Mouse (Mus musculus) ES-Bruce4 (cell line): Measurements from ENCODE around the gene Slc35a2. TPM values are rescaled to one million over a fixed set of nuclear protein-coding genes. Genes with fewer than 3 reads are reported as not detected.

Source experiments
- H3K27ac ChIP-seq: 2 replicates; pipeline ENCODE4 v1.5.1; 2012; ENCODE audit warnings: low read length, inconsistent platforms; ENCODE audit not compliant: insufficient read depth
- H3K27me3 ChIP-seq: 2 replicates; pipeline ENCODE4 v1.6.1; 2012; ENCODE audit warnings: mild to moderate bottlenecking, low read length, inconsistent platforms; ENCODE audit not compliant: control insufficient read depth, poor library complexity, insufficient read depth, severe bottlenecking
- H3K36me3 ChIP-seq: 2 replicates; pipeline ENCODE4 v1.6.1; 2012; ENCODE audit warnings: inconsistent platforms, mild to moderate bottlenecking, low read length, moderate library complexity; ENCODE audit not compliant: control insufficient read depth, poor library complexity, insufficient read depth, severe bottlenecking
- H3K4me1 ChIP-seq: one replicate; pipeline ENCODE4 v1.8.1; 2011; ENCODE audit warnings: low read length; ENCODE audit not compliant: control insufficient read depth, insufficient read depth
- H3K4me3 ChIP-seq: 2 replicates; pipeline ENCODE4 v1.5.1; 2011; ENCODE audit warnings: low read depth, mild to moderate bottlenecking, low read length
- H3K9ac ChIP-seq: 2 replicates; pipeline ENCODE4 v1.6.1; 2012; ENCODE audit warnings: low read depth, mild to moderate bottlenecking, inconsistent platforms; ENCODE audit not compliant: poor library complexity, severe bottlenecking
- H3K9me3 ChIP-seq: replicated peaks from 2 replicates; pipeline ENCODE4 v1.6.1; 2012; ENCODE audit warnings: mild to moderate bottlenecking, low read length, inconsistent platforms; ENCODE audit not compliant: control insufficient read depth, poor library complexity, insufficient read depth, severe bottlenecking
- CTCF ChIP-seq: IDR thresholded peaks from one replicate; pipeline ENCODE4 v1.8.1; 2011; ENCODE audit warnings: low read depth, low read length
- EP300 ChIP-seq: IDR thresholded peaks from 2 replicates; pipeline ENCODE4 v1.6.1; 2011; ENCODE audit warnings: low read depth, low read length; ENCODE audit not compliant: insufficient read depth
- POLR2A ChIP-seq: IDR thresholded peaks from one replicate; pipeline ENCODE4 v1.8.1; 2011; ENCODE audit warnings: low read length; ENCODE audit not compliant: insufficient read depth
- polyA plus RNA-seq: library from polyadenylated mRNA; stranded (reverse); fragments of >200 nt; gene quantifications from 2 replicates; pipeline ENCODE4 v1.2.4, GENCODE M21; 2011; ENCODE audit warnings: low read depth; ENCODE audit not compliant: missing spikeins, insufficient read depth, insufficient read length

Gene Slc35a2
- polyA plus RNA-seq, 1 experiment = 25.6 TPM

- Histone ChIP-seq H3K4me3 (no peak overlapping the region), H3K9ac (no peak overlapping the region), H3K27me3 (no peaks in the 10 kb centered on the region), H3K9me3 (no peaks in the 10 kb centered on the region), H3K4me1 (no peaks in the 10 kb centered on the region), H3K27ac (no peak overlapping the region), H3K36me3 (peaks cover 32% of the 10 kb centered on the region)
- TF ChIP-seq POLR2A = no peak
- no peak for TF ChIP-seq EP300
These were observed 53.0 kb downstream of the Slc35a2 start for GRCm38 (mm10) chrX:7936874-7937273.

- no peak overlapping the region for H3K4me3 ChIP-seq
- no peaks in the 10 kb centered on the region for H3K27me3 ChIP-seq
- no peaks in the 10 kb centered on the region for H3K4me1 ChIP-seq
- peaks cover 32% of the 10 kb centered on the region for H3K36me3 ChIP-seq
- no peaks in the 10 kb centered on the region for H3K9me3 ChIP-seq
- TF ChIP-seq CTCF (no peak), POLR2A (no peak), EP300 (no peak)
- H3K9ac ChIP-seq = no peak overlapping the region
- H3K27ac ChIP-seq = peak overlapping the region; percentile 32; the same call in 1 of the 2 replicates
These were observed 53.8 kb downstream of the Slc35a2 start for GRCm38 (mm10) chrX:7937667-7938066.

Other genes with a start within 250 kb of the Slc35a2 start
- gene Syp, start 245.6 kb upstream of the Slc35a2 start, polyA plus RNA-seq = 5.3 and 5.9 TPM in 2 replicates
- gene Prickle3, start 226.8 kb upstream of the Slc35a2 start, polyA plus RNA-seq = 5.8 and 6.1 TPM in 2 replicates
- 239 and 246 TPM in 2 replicates for gene Plp2, start 212.6 kb upstream of the Slc35a2 start, polyA plus RNA-seq
- gene Magix, start 202.8 kb upstream of the Slc35a2 start, polyA plus RNA-seq = not detected in 2 replicates
- 14.7 and 17.1 TPM in 2 replicates for gene Gpkow, start 186.9 kb upstream of the Slc35a2 start, polyA plus RNA-seq
- 44.6 and 56.8 TPM in 2 replicates for gene Wdr45, start 169.7 kb upstream of the Slc35a2 start, polyA plus RNA-seq
- not detected in 2 replicates for gene Gm45208, start 161.8 kb upstream of the Slc35a2 start, polyA plus RNA-seq
- 53.8 and 67.7 TPM in 2 replicates for gene Praf2, start 155.6 kb upstream of the Slc35a2 start, polyA plus RNA-seq
- gene Ccdc120, start 133.1 kb upstream of the Slc35a2 start, polyA plus RNA-seq = 20.4 and 28.9 TPM in 2 replicates
- gene Tfe3, start 121.5 kb upstream of the Slc35a2 start, polyA plus RNA-seq = 65.8 and 81.6 TPM in 2 replicates
- gene Gripap1, start 94.3 kb upstream of the Slc35a2 start, polyA plus RNA-seq = 18.5 and 19.2 TPM in 2 replicates
- gene Kcnd1, start 61.7 kb upstream of the Slc35a2 start, polyA plus RNA-seq = 8.3 and 8.6 TPM in 2 replicates
- 85.0 and 90.6 TPM in 2 replicates for gene Otud5, start 42.7 kb upstream of the Slc35a2 start, polyA plus RNA-seq
- 29.8 and 31.2 TPM in 2 replicates for gene Pim2, start 5.8 kb upstream of the Slc35a2 start, polyA plus RNA-seq
- gene Pqbp1, start 15.2 kb downstream of the Slc35a2 start, polyA plus RNA-seq = 83.3 and 87.9 TPM in 2 replicates
- 41.6 and 44.9 TPM in 2 replicates for gene Timm17b, start 15.3 kb downstream of the Slc35a2 start, polyA plus RNA-seq
- not detected in 2 replicates for gene Gm10491, start 23.8 kb downstream of the Slc35a2 start, polyA plus RNA-seq
- not detected in 2 replicates for gene Gm10490, start 25.5 kb downstream of the Slc35a2 start, polyA plus RNA-seq
- 12.3 and 16.9 TPM in 2 replicates for gene Pcsk1n, start 35.8 kb downstream of the Slc35a2 start, polyA plus RNA-seq
- gene Eras, start 44.6 kb downstream of the Slc35a2 start, polyA plus RNA-seq = 31.2 and 31.7 TPM in 2 replicates
- gene Hdac6, start 63.9 kb downstream of the Slc35a2 start, polyA plus RNA-seq = 85.6 and 101 TPM in 2 replicates
- gene Gata1, start 94.0 kb downstream of the Slc35a2 start, polyA plus RNA-seq = 1.3 and 1.9 TPM in 2 replicates
- gene Glod5, start 134.5 kb downstream of the Slc35a2 start, polyA plus RNA-seq = 15.9 and 16.6 TPM in 2 replicates
- gene Suv39h1, start 190.7 kb downstream of the Slc35a2 start, polyA plus RNA-seq = 35.4 and 35.9 TPM in 2 replicates
- 0.62 and 0.66 TPM in 2 replicates for gene Was, start 206.5 kb downstream of the Slc35a2 start, polyA plus RNA-seq
- 8.7 and 11.2 TPM in 2 replicates for gene Wdr13, start 248.9 kb downstream of the Slc35a2 start, polyA plus RNA-seq